Mouse (Mus musculus) thymus, postnatal 14 days (tissue): ENCODE results near the gene C1qtnf5.
A peak's percentile ranks its signal among the peaks of the same experiment; 100 is the strongest.

ENCODE experiments used
- DNase-seq: peaks from one replicate; pipeline ENCODE4 v3.0.0; 2021

Gene C1qtnf5

DNA sequence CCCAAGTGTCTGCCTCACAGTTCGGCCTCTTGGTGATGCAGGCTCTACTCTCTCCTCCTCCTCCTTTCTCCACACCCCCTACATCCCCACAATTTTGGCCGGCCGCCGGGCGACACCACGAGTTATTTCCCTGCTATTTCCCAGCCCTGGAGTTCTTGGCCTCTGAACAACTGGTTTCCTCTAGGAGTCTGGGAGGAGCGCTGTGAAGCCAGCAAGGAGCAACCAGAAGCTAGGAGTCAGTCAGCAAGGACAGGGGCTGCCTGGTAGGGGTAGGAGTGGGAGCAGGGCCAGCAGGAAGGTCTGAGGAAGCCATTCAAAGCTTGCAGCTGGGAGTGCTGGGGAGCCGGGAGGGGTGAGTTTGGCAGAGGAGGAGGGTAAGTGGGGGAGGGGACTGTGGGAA, at the start of gene C1qtnf5:
TSS of gene C1qtnf5 (plus strand) at position 136 of the 400 bp plus-strand sequence.
- no peak for DNase-seq

DNA sequence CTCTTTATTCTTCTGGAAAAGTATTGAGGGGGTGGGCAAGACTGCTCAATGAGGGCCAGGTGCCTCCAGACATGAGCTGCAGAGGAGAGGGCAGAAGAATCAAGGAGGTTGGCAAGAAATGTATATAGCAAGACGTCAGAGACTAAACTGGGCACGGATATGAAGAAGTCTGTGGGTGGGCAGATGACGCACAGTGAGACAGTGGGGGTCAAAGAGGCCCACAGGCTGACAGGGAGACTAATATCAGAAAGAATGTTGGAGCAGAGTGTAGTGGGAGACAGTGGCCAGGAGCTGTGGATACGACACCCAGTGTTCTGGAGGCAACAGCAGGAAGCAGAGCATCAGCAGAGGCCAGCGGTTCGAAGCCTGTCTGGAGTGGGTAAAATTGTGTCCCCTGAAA, 48.4 kb upstream of the C1qtnf5 start:
- DNase-seq = no peak

DNA sequence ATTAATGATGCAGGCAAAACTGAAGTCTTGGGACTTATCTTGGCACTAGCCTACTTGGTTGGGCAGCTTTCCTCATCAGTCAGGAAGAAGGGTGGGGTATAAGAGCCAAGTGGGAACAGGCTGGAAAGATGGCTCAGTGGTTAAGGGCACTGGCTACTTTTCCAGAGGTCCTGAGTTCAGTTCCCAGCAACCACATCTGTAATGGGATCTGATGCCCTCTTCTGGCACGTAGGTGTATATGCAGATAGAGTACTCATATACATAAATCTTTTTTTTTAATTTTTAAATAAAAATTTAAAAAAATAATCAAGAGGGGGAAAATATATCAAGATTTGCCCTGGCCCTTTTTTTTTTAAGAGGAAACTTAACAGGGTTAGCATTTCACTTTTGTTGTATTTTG, 41.9 kb upstream of the C1qtnf5 start:
- DNase-seq = no peak

DNA sequence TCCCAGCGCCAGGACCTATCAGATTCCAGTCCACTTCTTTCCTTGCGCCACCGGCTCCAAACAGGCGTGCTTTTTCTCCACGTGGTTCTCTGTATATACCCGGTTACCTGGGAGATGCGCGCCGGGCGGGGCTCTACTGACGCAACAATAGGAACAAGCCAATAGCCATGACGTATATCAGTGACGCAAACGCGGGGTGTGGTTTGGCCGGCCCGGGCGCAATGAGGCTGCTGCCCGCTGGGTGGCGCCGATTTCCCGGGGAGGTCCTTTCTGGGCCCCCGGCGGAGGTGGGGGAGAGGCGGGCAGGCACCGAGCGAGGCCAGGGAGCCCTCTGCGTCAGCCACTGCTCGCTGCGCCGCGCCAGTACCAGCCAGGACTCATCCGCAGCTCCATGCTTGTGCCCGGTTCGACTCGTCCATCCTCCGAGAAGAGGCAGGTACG, 40.2 kb upstream of the C1qtnf5 start, which contains the start of gene Usp2:
TSS of gene Usp2 (plus strand) at position 237 of the 441 bp plus-strand sequence.
- peak; percentile 100 for DNase-seq

DNA sequence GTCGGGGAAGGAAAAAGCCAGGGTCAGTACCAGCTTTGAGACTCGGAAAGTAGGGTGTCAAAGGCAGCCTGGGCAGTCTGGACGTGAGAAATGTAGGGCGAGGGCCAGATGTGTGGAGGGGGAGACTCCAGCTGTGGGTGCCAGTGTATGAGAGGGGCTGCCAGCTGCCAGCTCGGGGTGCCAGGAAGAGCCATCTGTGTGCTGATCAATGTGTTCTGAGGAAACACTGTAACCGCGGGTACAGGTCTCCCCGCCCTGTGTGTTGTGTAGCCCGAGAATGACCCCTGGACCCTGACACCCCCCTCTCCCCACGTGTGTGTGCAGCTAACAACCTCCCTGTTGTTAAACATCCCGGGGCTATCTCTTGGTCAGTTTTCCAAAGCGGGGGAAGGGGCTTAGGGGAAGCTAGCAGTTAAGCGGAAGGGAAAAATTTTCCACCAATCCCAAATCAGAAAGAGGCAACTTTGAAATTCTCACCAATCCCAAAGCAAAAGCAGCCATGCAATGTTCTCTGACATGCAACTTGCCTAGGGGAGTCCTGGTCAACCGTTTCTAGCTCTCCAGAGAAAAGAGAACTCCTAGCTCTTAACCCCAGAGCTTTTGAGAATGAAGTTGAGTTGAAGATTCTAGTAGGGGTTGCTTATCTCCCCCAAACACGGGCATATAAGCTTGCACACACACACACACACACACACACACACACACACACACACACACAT, 39.6 kb upstream of the C1qtnf5 start:
- DNase-seq = peak; percentile 76

DNA sequence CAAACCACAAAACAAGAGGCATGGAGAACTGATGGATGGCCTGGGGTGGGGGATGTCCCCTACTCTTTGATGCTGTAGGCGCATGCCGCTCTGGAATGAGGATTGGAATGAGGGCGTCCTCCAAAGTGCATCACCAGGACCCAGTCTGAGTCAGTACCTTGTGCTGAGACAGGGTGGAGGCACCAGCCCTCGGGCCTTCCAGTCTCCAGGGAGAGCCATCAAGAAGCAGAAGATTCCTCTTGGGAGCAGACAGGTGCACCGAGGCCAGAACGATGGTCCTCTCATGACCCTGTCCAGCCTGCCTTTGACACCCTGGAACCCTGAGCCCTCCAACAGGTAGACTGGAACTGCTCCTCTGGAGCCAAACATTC, 39.1 kb upstream of the C1qtnf5 start:
- DNase-seq = peak; percentile 16

DNA sequence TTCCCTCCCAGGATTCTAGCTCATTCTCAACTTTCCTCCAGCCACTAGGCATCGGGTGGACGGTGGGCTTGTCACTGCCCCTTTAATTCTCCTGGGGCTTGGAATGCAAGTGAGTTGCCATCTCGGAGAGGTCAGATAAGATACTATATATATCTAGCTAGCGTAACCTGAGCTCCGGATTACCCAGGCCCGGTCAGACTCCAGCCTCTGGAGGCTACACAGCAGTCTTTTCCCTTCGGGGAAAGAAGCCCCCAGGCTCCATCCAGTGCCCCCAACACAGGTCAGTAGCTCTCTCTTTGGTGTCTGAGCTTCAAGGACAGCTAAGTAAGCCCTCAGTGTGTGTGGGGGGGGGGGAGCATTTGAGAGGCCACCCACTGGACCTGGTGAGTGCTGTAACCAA, 37.8 kb upstream of the C1qtnf5 start:
- DNase-seq = no peak

DNA sequence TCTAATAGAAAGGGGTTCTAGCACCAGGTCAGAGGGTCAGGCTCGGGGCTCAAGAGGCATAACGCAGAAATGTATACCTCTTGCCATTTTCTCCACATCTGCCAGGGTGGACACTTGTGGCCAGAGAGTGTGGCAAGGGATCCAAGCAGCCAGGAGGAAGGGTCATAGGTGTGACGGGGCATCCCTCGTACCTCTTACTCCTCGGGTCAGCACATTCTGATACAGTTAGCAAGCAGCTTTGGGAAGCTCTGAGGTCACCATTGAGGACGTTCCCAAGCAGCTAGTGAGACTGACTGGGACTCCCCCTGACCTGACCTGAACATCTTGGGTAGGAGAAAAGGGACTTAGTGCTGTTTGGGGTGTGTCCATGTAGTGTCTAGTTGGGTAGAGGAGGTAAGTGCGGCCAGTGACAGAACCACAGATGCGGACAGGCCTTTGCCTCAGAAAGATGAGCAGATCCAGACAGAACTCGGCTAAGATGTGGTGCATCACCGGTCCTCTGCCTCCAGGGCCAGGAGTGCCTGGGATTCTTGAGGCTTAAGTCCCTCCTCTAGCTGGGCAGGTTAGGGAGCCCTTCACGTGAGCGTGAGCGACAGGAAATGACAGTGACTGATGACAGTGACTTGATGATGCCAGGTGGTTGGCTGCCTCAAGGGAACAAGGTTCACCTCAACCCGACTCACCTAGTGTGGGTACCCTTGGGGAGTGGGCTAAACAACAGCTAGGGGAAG, 36.8 kb upstream of the C1qtnf5 start:
- DNase-seq = no peak

DNA sequence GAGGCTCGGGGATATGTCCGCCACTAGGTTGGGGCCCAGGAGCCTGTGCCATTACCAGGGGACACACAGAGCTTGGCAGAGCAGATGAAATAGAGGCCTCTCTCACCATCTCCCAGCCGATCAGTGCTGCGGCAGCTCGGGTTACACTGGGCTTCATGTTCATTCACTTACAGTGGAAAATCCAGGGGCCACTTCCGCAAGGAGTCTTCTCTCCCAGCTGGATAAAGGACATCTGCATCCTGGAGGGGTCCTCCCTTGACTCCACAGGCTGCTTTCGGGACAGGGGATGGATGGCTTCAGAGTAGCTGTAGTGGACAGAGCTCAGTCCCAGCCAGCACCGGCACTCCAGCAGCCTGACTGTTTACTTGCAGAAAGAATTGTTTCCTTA, 36.2 kb upstream of the C1qtnf5 start:
- DNase-seq = no peak

DNA sequence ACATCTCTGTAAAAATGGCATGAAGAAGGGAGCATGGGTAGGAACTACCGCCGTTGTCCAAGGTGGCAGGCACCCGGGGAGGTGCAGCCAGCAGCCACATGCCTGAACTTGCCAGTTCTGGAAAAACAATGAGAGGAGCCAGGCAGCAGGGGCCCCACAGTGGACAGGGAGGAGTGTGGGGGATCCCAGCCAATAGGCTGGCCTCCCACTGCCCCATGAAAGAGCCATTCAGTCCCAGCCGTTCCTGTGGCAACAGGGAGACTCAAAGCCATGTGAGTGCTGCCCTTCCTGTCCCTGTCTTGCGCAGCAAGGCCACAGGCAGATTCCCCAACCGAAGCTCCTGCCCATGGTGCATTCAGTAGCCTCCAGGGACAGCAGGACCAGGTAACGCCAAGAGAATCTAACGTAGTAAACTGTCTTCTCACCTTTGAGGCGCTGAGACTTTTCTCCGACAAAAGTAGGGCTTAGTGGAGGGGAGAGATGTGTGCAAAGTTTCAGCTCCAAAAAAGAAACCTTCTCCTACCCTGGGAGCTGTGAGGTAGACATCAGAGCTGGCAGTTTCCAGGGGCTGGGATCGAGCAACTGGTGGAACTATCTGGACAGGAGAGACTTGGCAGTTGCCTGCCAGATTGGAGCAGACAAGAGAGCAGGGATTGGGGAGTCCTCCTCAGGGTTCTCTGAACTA, 35.0 kb upstream of the C1qtnf5 start:
- no peak for DNase-seq

DNA sequence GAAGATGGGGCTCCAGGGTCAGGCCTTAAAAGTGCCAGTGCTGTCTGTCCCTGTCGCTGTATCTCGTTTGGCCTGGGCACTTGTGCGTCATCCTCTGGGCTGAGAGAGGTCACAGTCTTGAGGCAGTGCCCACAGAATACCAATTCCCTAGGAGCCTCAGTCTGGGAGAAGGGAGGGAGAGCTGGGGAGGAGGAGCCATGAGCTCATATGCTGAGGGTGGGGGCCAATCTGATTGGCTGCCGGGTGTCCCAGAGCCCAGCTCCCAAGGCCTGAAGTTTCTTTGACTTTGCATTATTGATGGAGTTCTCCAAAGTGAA, 34.5 kb upstream of the C1qtnf5 start:
- DNase-seq = no peak

DNA sequence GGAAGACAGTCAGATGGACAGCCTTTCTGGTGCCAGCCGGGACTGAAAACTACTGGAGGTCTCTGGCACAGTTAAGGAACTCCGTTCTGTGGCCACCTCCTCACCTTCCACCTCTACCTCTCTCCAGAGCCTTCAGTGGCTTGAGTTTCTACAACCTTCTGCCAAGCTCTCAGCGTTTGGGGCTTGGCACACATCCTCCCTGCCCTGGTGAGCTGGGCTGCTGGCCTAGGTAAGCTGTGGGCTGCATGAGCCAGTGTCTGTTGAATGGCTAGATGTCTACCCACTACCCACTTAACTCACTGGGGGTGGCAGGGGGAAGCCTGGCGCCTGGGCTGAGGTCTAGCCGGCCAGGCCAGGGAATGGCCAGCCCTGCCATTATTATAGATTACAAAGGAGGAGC, 33.9 kb upstream of the C1qtnf5 start:
- DNase-seq = no peak

DNA sequence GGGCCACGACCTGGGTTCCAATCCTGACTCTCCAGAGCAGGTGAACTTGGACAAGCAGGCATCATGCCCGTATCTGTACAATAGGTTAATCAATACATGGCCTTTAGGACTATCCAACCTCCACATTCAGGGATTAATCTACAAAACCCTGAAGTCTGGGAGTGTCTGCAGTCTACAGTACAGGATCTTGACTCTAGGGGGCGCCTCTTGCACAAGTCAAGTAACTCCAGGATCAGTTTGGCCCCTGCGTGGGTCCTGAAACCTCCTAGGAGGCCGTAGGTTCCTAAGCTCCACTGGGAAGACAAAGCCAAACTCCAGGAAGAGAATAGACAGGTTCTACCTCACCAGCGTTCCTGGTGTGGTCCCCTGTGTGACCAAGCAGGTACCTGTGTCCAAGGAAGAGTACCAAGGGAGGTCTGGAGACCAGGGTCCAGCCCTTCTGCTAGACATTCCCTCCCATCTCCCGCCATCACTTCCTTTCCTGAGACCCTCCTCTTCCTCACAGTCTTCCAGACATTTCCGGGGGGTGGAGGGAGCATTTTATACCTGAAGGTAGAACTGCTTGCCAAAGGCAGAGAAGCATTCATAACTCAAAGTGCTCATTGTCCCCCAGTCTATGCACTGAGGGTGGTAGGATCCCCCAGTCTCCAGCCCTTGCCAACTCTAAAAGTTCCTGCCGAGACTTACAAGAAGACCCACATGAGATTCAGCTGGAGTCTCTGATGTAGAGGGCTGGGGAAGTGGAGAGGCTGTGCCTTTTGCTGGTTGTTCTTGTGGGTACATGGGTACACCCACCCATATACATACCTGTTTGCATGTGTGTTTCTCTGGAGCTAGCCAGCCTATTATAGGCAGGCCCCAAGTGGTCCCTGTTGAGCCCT, 32.4 kb upstream of the C1qtnf5 start:
- DNase-seq = peak; percentile 57

DNA sequence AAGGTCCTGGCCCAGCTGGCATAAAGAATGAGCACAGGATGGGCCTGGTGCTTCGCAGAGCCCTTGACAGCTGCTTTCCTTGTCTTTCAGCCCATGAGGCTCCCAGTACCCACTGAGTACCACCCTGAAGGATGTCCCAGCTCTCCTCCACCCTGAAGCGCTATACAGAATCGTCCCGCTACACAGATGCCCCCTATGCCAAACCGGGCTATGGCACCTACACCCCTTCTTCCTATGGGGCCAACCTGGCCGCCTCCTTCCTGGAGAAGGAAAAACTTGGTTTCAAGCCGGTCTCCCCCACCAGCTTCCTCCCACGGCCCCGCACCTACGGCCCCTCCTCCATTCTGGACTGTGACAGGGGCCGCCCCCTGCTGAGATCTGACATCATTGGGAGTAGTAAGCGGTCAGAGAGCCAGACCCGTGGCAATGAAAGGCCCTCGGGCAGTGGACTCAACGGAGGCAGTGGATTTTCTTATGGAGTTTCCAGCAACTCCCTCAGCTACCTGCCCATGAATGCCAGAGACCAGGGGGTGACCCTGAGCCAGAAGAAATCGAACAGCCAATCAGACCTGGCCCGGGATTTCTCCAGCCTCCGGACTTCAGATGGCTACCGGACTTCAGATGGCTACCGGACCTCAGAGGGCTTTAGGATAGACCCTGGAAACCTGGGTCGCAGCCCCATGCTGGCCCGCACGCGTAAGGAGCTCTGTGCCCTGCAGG, 31.6 kb upstream of the C1qtnf5 start:
- DNase-seq = no peak

DNA sequence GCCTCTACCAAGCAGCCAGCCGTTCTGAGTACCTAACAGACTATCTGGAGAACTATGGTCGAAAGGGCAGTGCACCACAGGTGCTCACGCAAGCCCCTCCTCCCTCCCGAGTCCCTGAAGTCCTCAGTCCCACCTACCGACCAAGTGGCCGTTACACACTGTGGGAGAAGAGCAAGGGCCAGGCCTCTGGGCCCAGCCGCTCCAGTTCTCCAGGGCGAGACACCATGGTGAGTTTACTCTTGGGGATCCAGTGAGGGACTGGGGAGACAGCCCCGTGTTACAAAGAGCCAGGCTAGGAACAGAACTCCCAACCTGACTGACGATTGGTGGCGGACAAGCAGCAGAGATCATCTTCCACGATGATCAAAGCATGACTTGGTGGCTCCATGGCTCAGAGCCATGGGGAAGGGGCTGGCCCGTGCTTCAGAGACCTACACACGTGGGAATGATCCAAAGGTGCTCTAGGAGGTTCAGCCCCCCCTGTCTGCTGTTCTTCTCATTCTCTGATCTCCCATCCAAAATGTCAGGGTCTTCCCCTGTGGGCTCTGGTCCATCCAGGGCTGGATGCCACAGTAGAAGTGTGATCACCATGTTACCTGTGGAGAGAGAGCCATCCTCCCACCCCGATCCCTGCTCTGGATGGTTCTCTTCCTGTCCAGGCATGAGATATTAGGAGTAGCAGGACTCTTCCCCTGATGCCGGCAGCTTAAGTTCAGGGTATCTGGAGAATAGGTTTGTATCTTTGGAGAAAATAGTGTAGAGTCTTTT, 30.9 kb upstream of the C1qtnf5 start:
- no peak for DNase-seq

DNA sequence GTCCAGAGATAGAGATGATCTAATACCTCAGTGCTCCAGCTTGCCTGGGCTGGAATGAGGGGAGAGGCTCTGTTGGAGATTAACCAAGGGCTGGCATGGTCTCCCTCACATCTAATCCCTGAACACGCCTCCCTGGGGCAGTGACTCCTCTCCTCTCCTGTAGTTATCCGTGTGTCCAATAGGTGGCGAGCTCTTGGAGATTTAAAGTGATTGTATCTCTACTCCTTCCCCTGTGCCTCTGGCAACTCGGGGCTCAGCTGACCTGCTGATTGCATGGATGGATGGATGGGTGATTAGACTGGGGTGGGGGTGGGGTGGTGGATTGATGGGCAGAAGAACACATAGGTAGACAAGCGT, 30.3 kb upstream of the C1qtnf5 start:
- DNase-seq = peak; percentile 66

DNA sequence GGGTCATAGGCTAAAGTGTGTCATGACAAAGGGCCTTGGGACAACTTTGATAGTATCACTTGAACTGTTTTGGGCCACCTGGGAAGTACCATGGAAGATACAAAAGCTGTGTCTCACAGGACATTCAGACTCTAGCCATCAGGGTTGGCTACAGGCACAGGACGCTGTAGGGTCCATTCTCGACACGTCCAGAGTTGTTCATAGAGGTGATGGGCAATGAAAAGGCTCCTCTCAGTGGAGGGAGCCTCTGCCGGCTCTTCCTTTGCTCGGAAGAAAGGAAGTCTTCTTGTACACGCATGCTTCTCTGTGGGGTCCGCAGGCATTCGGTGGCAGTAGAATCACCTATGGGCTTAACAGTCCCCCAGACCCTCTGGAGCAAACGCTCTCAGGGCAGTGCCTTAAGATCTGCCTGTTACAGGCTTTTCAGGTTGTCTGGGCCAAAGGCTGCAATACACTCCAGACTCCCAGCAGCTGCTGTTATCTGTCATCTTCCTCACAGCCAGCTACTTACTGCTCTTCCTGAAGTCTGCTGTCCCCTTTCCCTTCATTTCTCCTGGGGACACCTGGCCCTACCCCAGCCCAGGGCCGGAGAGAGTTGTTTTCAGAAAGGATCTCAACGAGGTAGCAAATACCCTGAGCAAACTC, 29.7 kb upstream of the C1qtnf5 start:
- no peak for DNase-seq

DNA sequence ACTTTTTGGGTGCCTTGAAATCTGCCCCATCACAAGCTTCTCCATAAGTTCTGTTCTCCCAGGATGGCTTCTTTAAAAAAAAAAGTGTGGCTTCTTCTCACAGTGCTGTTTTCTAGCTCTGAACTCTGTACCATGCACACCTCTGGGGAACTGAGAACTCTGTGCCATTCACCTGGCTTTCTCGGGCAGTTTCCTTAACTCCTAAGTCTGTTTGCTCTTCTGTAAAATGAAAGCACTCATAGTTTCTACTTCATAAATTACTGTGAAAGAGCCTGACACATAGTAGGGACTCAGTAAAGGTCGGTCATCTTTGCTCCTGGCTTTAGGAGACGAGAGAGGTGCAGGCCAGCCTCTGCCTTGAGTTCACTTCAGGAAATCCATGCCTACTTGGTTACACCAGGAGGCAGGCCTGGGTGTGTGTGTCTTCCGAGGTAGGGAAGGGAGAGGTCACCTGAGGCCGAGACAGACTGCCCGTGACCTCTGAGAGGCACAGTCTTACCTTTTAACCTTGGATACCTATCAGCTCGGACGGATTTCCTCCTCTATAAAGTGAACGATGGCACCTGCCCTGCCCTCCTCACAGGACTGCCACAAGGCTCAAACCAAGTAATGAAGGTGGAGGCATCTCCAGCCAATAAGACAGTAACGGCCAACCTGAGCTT, 28.8 kb upstream of the C1qtnf5 start:
- no peak for DNase-seq

DNA sequence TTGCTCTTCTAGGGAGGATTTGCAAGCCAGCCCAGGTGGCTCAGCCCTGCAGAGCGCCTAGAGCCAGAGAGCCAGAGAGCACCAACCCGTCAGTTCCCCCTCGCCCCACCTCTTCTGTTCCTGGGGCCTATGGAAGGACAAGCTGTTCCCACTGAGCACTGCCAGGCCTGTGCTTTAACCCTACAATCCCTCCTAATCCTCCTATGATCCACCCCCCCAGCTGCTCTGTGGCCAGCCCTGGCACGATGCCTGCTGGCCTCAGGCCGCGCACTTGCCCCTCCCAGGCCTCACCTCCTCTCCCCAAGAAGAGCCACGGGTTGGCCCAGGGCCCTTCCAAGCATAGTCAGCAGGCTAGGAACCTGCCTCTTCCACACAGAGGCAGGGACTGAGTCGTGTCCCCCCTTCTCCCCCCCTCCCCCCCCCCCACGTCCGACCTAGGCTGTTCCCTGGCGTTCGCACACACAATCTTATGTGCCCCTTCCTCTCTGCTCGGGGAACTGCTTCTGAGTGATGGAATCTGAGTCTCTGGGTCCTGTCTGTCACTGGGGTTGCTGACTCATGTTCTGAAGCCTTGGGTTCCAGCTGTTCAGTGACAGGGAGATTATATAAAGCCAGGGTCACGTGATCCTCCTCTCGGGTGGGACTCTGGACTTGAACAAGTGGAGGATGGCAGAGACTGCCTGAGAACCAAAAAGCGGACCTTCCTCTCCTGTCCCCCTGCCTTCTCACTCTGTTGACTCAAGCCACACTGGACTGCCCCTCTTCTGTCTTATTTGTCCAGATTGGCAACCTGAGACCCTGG, 27.9 kb upstream of the C1qtnf5 start:
- DNase-seq = no peak
